Mouse (Mus musculus) heart, postnatal 0 days (tissue): Measurements from ENCODE around the gene Ripor2.

Experiments used
- CTCF ChIP-seq: IDR thresholded peaks from 2 replicates; pipeline ENCODE4 v1.5.1; 2016; ENCODE audit warnings: antibody characterized with exemption, control low read depth, low read depth
- EP300 ChIP-seq: IDR thresholded peaks from 2 replicates; pipeline ENCODE4 v1.6.1; 2016; ENCODE audit warnings: antibody characterized with exemption, low read depth

- TF ChIP-seq EP300, result no peak
- TF ChIP-seq CTCF, result no peak
Observed at GRCm38 (mm10) chr13:24651018-24651417, 69.0 kb downstream of the Ripor2 start.
